ENCODE assay signal across 31 mouse cellular contexts in the genomic region with DNA sequence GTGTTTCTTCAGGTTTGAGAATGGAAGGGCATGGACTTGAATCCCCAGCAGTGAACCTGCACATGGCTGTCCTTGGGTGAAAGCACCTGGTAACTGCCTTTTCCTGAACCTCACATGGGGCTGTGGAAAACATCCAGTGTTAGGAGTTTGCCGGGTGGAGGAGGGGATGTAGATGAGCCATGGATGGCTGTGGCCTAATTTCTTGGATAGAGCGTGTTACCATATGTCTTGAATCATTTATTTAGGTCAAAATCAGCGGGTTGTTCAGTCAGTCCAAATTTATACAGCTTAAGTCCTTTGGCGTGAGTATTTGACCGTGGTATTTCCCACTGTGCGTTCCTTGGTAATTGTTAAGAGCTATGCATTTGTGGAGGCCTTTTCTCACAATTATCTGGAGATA. TPM values are rescaled to one million over a fixed set of nuclear protein-coding genes. Genes with fewer than 3 reads are reported as not detected.
DNase-seq lines count a peak whose midpoint lies in the region; ATAC-seq and TF ChIP-seq lines count a peak whose summit lies in the region.
"Had no signal": no experiment of that assay in that cellular context is flagged by ENCODE, and none has a peak within 500 bp of the region (broad histone marks: within the 10 kb centered on the region; RNA-seq: fewer than 3 reads in every experiment).

No protein-coding gene starts in this region.

- ATAC-seq in hindbrain, postnatal 0 days, result no peak
- no peak for ATAC-seq in hindbrain, embryonic 12.5 days (ENCODE audit: low FRiP score)
- ATAC-seq in kidney, embryonic 15.5 days (replicated peaks; ENCODE audit: low FRiP score), result no peak
- ATAC-seq: intestine, postnatal 0 days; midbrain, embryonic 16.5 days had no signal

- DNase-seq in hindbrain, postnatal 0 days (ENCODE audit: low spot score), result peak; percentile 54
- DNase-seq in urinary bladder, adult 2 months (ENCODE audit: low spot score), result peak; percentile 7
- DNase-seq in urinary bladder, adult 18-20 months (ENCODE audit: low spot score in 2 of 2), result no peak
- DNase-seq in cerebellum, adult 9-11 months, result peak; percentile 82
- peak; percentile 63 for DNase-seq in retina, postnatal 1 day
- DNase-seq in adrenal gland, postnatal 14 days, result no peak
- DNase-seq: heart, postnatal 4 days; kidney, postnatal 4 days; liver; lung, postnatal 36 days; thymus, postnatal 4 days had no signal

- no peak overlapping the region for H3K9ac ChIP-seq in hindbrain, postnatal 0 days (replicated peaks; ENCODE audit: low read length)
- no peak overlapping the region for H3K9ac ChIP-seq in hindbrain, embryonic 12.5 days
- no peak overlapping the region for H3K9ac ChIP-seq in kidney, embryonic 15.5 days
- H3K9ac ChIP-seq: embryonic facial prominence, embryonic 13.5 days; forebrain, embryonic 12.5 days; heart, embryonic 15.5 days; liver, embryonic 15.5 days; lung, embryonic 15.5 days had no signal

- no peaks in the 10 kb centered on the region for H3K27me3 ChIP-seq in hindbrain, postnatal 0 days (ENCODE audit: insufficient read depth, low read length)
- H3K27me3 ChIP-seq in hindbrain, embryonic 12.5 days, result no peaks in the 10 kb centered on the region
- H3K27me3 ChIP-seq in kidney, embryonic 15.5 days, result no peaks in the 10 kb centered on the region
- H3K27me3 ChIP-seq: embryonic facial prominence, embryonic 13.5 days; forebrain, embryonic 12.5 days; heart, embryonic 15.5 days; liver, embryonic 15.5 days; lung, embryonic 15.5 days; megakaryocyte, embryonic 14.5 days had no signal

- no peaks in the 10 kb centered on the region for H3K9me3 ChIP-seq in hindbrain, postnatal 0 days (ENCODE audit: low read length)
- H3K9me3 ChIP-seq in hindbrain, embryonic 12.5 days (replicated peaks), result no peaks in the 10 kb centered on the region
- H3K9me3 ChIP-seq in kidney, embryonic 15.5 days (replicated peaks), result no peaks in the 10 kb centered on the region
- H3K9me3 ChIP-seq: embryonic facial prominence, embryonic 13.5 days; forebrain, embryonic 12.5 days; heart, embryonic 15.5 days; limb, embryonic 10.5 days; liver, embryonic 15.5 days; lung, embryonic 15.5 days had no signal

- no peak overlapping the region for H3K4me3 ChIP-seq in hindbrain, postnatal 0 days (ENCODE audit: low read length)
- H3K4me3 ChIP-seq in hindbrain, embryonic 12.5 days, result no peak overlapping the region
- no peak overlapping the region for H3K4me3 ChIP-seq in kidney, embryonic 15.5 days (replicated peaks)
- H3K4me3 ChIP-seq: embryonic facial prominence, embryonic 13.5 days; erythroblast, embryonic 14.5 days; forebrain, embryonic 12.5 days; heart, embryonic 15.5 days; left cerebral cortex, adult 2 months; limb, embryonic 10.5 days; liver, embryonic 15.5 days; lung, embryonic 15.5 days; megakaryocyte, embryonic 14.5 days had no signal

- no peaks in the 10 kb centered on the region for H3K36me3 ChIP-seq in hindbrain, postnatal 0 days (ENCODE audit: insufficient read depth, low read length)
- H3K36me3 ChIP-seq in hindbrain, embryonic 12.5 days, result no peaks in the 10 kb centered on the region
- peaks cover 9% of the 10 kb centered on the region for H3K36me3 ChIP-seq in kidney, embryonic 15.5 days
- H3K36me3 ChIP-seq: embryonic facial prominence, embryonic 13.5 days; forebrain, embryonic 12.5 days; limb, embryonic 10.5 days; liver, embryonic 15.5 days; lung, embryonic 15.5 days had no signal

- no peaks in the 10 kb centered on the region for H3K4me1 ChIP-seq in hindbrain, postnatal 0 days (ENCODE audit: insufficient read depth, low read length)
- H3K4me1 ChIP-seq in hindbrain, embryonic 12.5 days, result no peaks in the 10 kb centered on the region
- H3K4me1 ChIP-seq in kidney, embryonic 15.5 days, result no peaks in the 10 kb centered on the region
- H3K4me1 ChIP-seq: embryonic facial prominence, embryonic 13.5 days; forebrain, embryonic 12.5 days; heart, embryonic 15.5 days; limb, embryonic 10.5 days; liver, embryonic 15.5 days; lung, embryonic 15.5 days; megakaryocyte, embryonic 14.5 days had no signal

- 69% methylated on average over 6 of the region's 6 CpGs for WGBS in hindbrain, postnatal 0 days
- 84% methylated on average over 6 of the region's 6 CpGs for WGBS in hindbrain, embryonic 12.5 days
- 87% methylated on average over 6 of the region's 6 CpGs for WGBS in kidney, embryonic 15.5 days

- H3K27ac ChIP-seq in hindbrain, postnatal 0 days, result no peak overlapping the region
- no peak overlapping the region for H3K27ac ChIP-seq in hindbrain, embryonic 12.5 days
- no peak overlapping the region for H3K27ac ChIP-seq in kidney, embryonic 15.5 days
- H3K27ac ChIP-seq: embryonic facial prominence, embryonic 13.5 days; forebrain, embryonic 12.5 days; heart, embryonic 15.5 days; left cerebral cortex, adult 2 months; limb, embryonic 10.5 days; liver, embryonic 15.5 days; lung, embryonic 15.5 days had no signal

- H3K4me2 ChIP-seq in hindbrain, postnatal 0 days (ENCODE audit: low read depth, low read length), result no peak overlapping the region
- no peak overlapping the region for H3K4me2 ChIP-seq in hindbrain, embryonic 12.5 days (replicated peaks)
- H3K4me2 ChIP-seq in kidney, embryonic 15.5 days, result no peak overlapping the region
- H3K4me2 ChIP-seq: embryonic facial prominence, embryonic 13.5 days; forebrain, embryonic 12.5 days; heart, embryonic 15.5 days; liver, embryonic 15.5 days; lung, embryonic 15.5 days had no signal

- no peak for TF ChIP-seq CTCF in hindbrain, postnatal 0 days (IDR thresholded peaks at IDR 0.05; ENCODE audit: low read depth)

RNA-seq across cellular contexts. Expression of a gene that starts 40.5 kb away (rescaled TPM):
- total RNA-seq in hindbrain, postnatal 0 days (2014; rRNA removed), result not detected in 2 replicates
- not detected in 2 replicates for polyA plus RNA-seq in hindbrain, postnatal 0 days (2015; fragmentation: Nextera tagmentation; extraction: Ambion mirVana)
- not detected in 2 replicates for polyA plus RNA-seq in hindbrain, embryonic 12.5 days (2016; fragmentation: Nextera tagmentation; extraction: Ambion mirVana)
- not detected in 2 replicates for polyA plus RNA-seq in urinary bladder, adult 2 months (2012; rRNA removed)
- not detected in 2 replicates for total RNA-seq in adrenal gland, postnatal 14 days (2021)
- not detected in 2 replicates for polyA plus RNA-seq in kidney, embryonic 15.5 days (2015; fragmentation: Nextera tagmentation; extraction: Ambion mirVana)
- total RNA-seq: ES-E14; gastrocnemius, adult 18-20 months; gastrocnemius, postnatal 4 days; heart, postnatal 4 days; left cerebral cortex, adult 2 months had no signal
- polyA plus RNA-seq: embryonic facial prominence, embryonic 13.5 days; erythroblast, embryonic 14.5 days; forebrain, embryonic 12.5 days; heart, embryonic 15.5 days; intestine, postnatal 0 days; kidney, embryonic 14.5 days; limb, embryonic 10.5 days; liver, embryonic 15.5 days; lung, embryonic 15.5 days; midbrain, embryonic 16.5 days; neural tube, embryonic 14.5 days; small intestine, adult 2 months; testis, adult 2 months had no signal

Comparison
In these comparisons a context has a peak if more than half of its experiments do, and no peak if none do; other contexts are left out.
1. DNase-seq: peak in hindbrain, postnatal 0 days (single experiment), urinary bladder, adult 2 months (single experiment), cerebellum, adult 9-11 months (single experiment) and retina, postnatal 1 day (single experiment); none in urinary bladder, adult 18-20 months (0 of 2) and adrenal gland, postnatal 14 days (single experiment).